Mouse (Mus musculus) neural tube, embryonic 15.5 days (tissue): ENCODE measurements around the gene Eef1g. TPM values are rescaled to one million over a fixed set of nuclear protein-coding genes. Genes with fewer than 3 reads are reported as not detected.

Experiments used
- ATAC-seq: fragments of 200-750 bp; cut with Nextera tagmentation; 2 replicates; pipeline ENCODE4 v1.8.0; 2017; ENCODE audit warnings: mild to moderate bottlenecking, moderate TSS enrichment, moderate library complexity; ENCODE audit not compliant: low FRiP score
- H3K27ac ChIP-seq: fragments of 300-500 bp; sonication (generic); replicated peaks from 2 replicates; pipeline ENCODE4 v1.5.1; 2015; ENCODE audit warnings: mild to moderate bottlenecking, inconsistent platforms
- H3K27me3 ChIP-seq: fragments of 300-500 bp; sonication (generic); replicated peaks from 2 replicates; pipeline ENCODE4 v1.6.1; 2015; ENCODE audit warnings: inconsistent platforms
- H3K36me3 ChIP-seq: fragments of 300-500 bp; sonication (generic); 2 replicates; pipeline ENCODE4 v1.6.1; 2015; ENCODE audit warnings: inconsistent platforms
- H3K4me1 ChIP-seq: fragments of 300-500 bp; sonication (generic); 2 replicates; pipeline ENCODE4 v1.6.1; 2015; ENCODE audit warnings: inconsistent platforms
- H3K4me2 ChIP-seq: fragments of 300-500 bp; sonication (generic); 2 replicates; pipeline ENCODE4 v1.6.1; 2015; ENCODE audit warnings: inconsistent platforms, mild to moderate bottlenecking, moderate library complexity
- H3K4me3 ChIP-seq: fragments of 300-500 bp; sonication (generic); replicated peaks from 2 replicates; pipeline ENCODE4 v1.5.1; 2015; ENCODE audit warnings: mild to moderate bottlenecking, inconsistent platforms
- H3K9ac ChIP-seq: fragments of 300-500 bp; sonication (generic); replicated peaks from 2 replicates; pipeline ENCODE4 v1.6.1; 2015; ENCODE audit warnings: mild to moderate bottlenecking, inconsistent platforms
- H3K9me3 ChIP-seq: fragments of 300-500 bp; sonication (generic); replicated peaks from 2 replicates; pipeline ENCODE4 v1.6.1; 2016; ENCODE audit warnings: inconsistent platforms
- WGBS: fragments of 180-500 bp; shearing (Covaris S2); methylation state at CpG from one replicate; pipeline ENCODE4 v1.1.7; 2015; ENCODE audit warnings: mixed read lengths; 5-methylcytosine and 5-hydroxymethylcytosine counted together
- polyA plus RNA-seq: library from polyadenylated mRNA; unstranded; fragments of >200 nt; fragmentation: Nextera tagmentation; extraction: Ambion mirVana; gene quantifications from 2 replicates; pipeline ENCODE4 v1.2.1, GENCODE M21; 2015

The Eef1g gene
- polyA plus RNA-seq, 1 experiment from 2014 or later: 291 TPM

- peak within 1 kb of the TSS; percentile 75 for H3K27ac ChIP-seq
- H3K9me3 ChIP-seq: no peaks in the 10 kb centered on the region
- peak within 1 kb of the TSS; percentile 53 for H3K9ac ChIP-seq
- peak within 1 kb of the TSS; percentile 48 for H3K4me3 ChIP-seq
- H3K4me2 ChIP-seq: peak within 1 kb of the TSS; percentile 80
- peaks cover 68% of the 10 kb centered on the region for H3K4me1 ChIP-seq
- WGBS: 1% methylated on average over 41 of the region's 42 CpGs
- peak; percentile 29 for ATAC-seq
- H3K27me3 ChIP-seq: peaks cover 49% of the 10 kb centered on the region
- no peaks in the 10 kb centered on the region for H3K36me3 ChIP-seq
Observed at GRCm38 (mm10) chr19:8989066-8989566, 22.3 kb downstream of the Eef1g start, which contains the start of gene Ahnak. Gene Ahnak (plus strand): TSS chr19:8989284.

GRCm38 (mm10) chr19:8989567-8990431 lies 23.0 kb downstream of the Eef1g start:
- peak overlapping the region; percentile 53 for H3K9ac ChIP-seq
- WGBS: under 1% methylated on average over 49 of the region's 53 CpGs
- H3K4me2 ChIP-seq: peak overlapping the region; percentile 80
- no peaks in the 10 kb centered on the region for H3K36me3 ChIP-seq
- peak overlapping the region; percentile 48 for H3K4me3 ChIP-seq
- H3K27me3 ChIP-seq: peaks cover 49% of the 10 kb centered on the region
- peak overlapping the region; percentile 75 for H3K27ac ChIP-seq
- peak; percentile 34 for ATAC-seq
- no peaks in the 10 kb centered on the region for H3K9me3 ChIP-seq
- H3K4me1 ChIP-seq: peaks cover 61% of the 10 kb centered on the region

GRCm38 (mm10) chr19:8990432-8991102 lies 23.7 kb downstream of the Eef1g start:
- H3K27ac ChIP-seq: peak overlapping the region; percentile 45; the same call in 1 of the 2 replicates
- H3K27me3 ChIP-seq: peaks cover 49% of the 10 kb centered on the region
- 26% methylated on average over 15 of the region's 15 CpGs for WGBS
- H3K4me2 ChIP-seq: peak overlapping the region; percentile 80
- ATAC-seq: peak; percentile 32
- peaks cover 53% of the 10 kb centered on the region for H3K4me1 ChIP-seq
- H3K4me3 ChIP-seq: peak overlapping the region; percentile 48
- peak overlapping the region; percentile 32; the same call in 1 of the 2 replicates for H3K9ac ChIP-seq
- no peaks in the 10 kb centered on the region for H3K36me3 ChIP-seq
- no peaks in the 10 kb centered on the region for H3K9me3 ChIP-seq

GRCm38 (mm10) chr19:8991245-8991870 lies 24.5 kb downstream of the Eef1g start:
- Histone ChIP-seq H3K9me3 (no peaks in the 10 kb centered on the region), H3K27ac (no peak overlapping the region), H3K4me2 (peak overlapping the region; percentile 80), H3K9ac (no peak overlapping the region), H3K4me3 (peak overlapping the region; percentile 48; the same call in 1 of the 2 replicates), H3K4me1 (peaks cover 48% of the 10 kb centered on the region), H3K27me3 (peaks cover 49% of the 10 kb centered on the region), H3K36me3 (no peaks in the 10 kb centered on the region)
- WGBS: 80% methylated on average over 4 of the region's 4 CpGs
- no peak for ATAC-seq

GRCm38 (mm10) chr19:8991871-8992735 lies 25.3 kb downstream of the Eef1g start:
- 78% methylated on average over 13 of the region's 13 CpGs for WGBS
- H3K9me3 ChIP-seq: no peaks in the 10 kb centered on the region
- no peaks in the 10 kb centered on the region for H3K36me3 ChIP-seq
- ATAC-seq: no peak
- peak overlapping the region; percentile 48 for H3K27ac ChIP-seq
- peak overlapping the region; percentile 80 for H3K4me2 ChIP-seq
- H3K27me3 ChIP-seq: peaks cover 49% of the 10 kb centered on the region
- peaks cover 48% of the 10 kb centered on the region for H3K4me1 ChIP-seq
- H3K4me3 ChIP-seq: no peak overlapping the region
- H3K9ac ChIP-seq: no peak overlapping the region

GRCm38 (mm10) chr19:8992769-8993624 lies 26.2 kb downstream of the Eef1g start:
- H3K4me3 ChIP-seq: no peak overlapping the region
- no peaks in the 10 kb centered on the region for H3K9me3 ChIP-seq
- H3K4me2 ChIP-seq: peak overlapping the region; percentile 80
- no peak for ATAC-seq
- H3K9ac ChIP-seq: no peak overlapping the region
- 28% methylated on average over 12 of the region's 12 CpGs for whole genome bisulfite sequencing
- peaks cover 56% of the 10 kb centered on the region for H3K4me1 ChIP-seq
- H3K27ac ChIP-seq: peak overlapping the region; percentile 48
- H3K27me3 ChIP-seq: peaks cover 41% of the 10 kb centered on the region
- H3K36me3 ChIP-seq: no peaks in the 10 kb centered on the region

GRCm38 (mm10) chr19:8993625-8993912 lies 26.7 kb downstream of the Eef1g start:
- ATAC-seq: no peak
- no peak overlapping the region for H3K9ac ChIP-seq
- 55% methylated on average over 2 of the region's 2 CpGs for WGBS

GRCm38 (mm10) chr19:8994813-8995607 lies 28.2 kb downstream of the Eef1g start:
- Histone ChIP-seq H3K9ac (no peak overlapping the region), H3K27me3 (peaks cover 21% of the 10 kb centered on the region), H3K27ac (no peak overlapping the region), H3K9me3 (no peaks in the 10 kb centered on the region), H3K4me2 (no peak overlapping the region), H3K4me1 (peaks cover 39% of the 10 kb centered on the region), H3K36me3 (no peaks in the 10 kb centered on the region), H3K4me3 (no peak overlapping the region)
- WGBS: 83% methylated on average over 10 of the region's 10 CpGs
- ATAC-seq: no peak

More at GRCm38 (mm10) chr19:8993625-8993912, 26.7 kb downstream of the Eef1g start:
- Histone ChIP-seq H3K27me3 (peaks cover 35% of the 10 kb centered on the region), H3K4me3 (no peak overlapping the region), H3K36me3 (no peaks in the 10 kb centered on the region), H3K27ac (no peak overlapping the region), H3K4me1 (peaks cover 53% of the 10 kb centered on the region), H3K4me2 (no peak overlapping the region), H3K9me3 (no peaks in the 10 kb centered on the region)

GRCm38 (mm10) chr19:8996601-8997000 lies 29.8 kb downstream of the Eef1g start:
- H3K4me2 ChIP-seq: no peak overlapping the region
- no peaks in the 10 kb centered on the region for H3K36me3 ChIP-seq
- no peak for ATAC-seq
- peaks cover 6% of the 10 kb centered on the region; the same call in 1 of the 2 replicates for H3K27me3 ChIP-seq
- no peak overlapping the region for H3K9ac ChIP-seq
- no peaks in the 10 kb centered on the region for H3K9me3 ChIP-seq
- 91% methylated on average over 6 of the region's 6 CpGs for WGBS
- H3K4me3 ChIP-seq: no peak overlapping the region
- H3K4me1 ChIP-seq: peaks cover 25% of the 10 kb centered on the region
- no peak overlapping the region for H3K27ac ChIP-seq
